Mouse (Mus musculus) lung, postnatal 0 days (tissue): ENCODE data around the gene Mmp21.

Source experiments
- CTCF ChIP-seq: IDR thresholded peaks from 2 replicates; pipeline ENCODE4 v1.5.1; 2016; ENCODE audit warnings: antibody characterized with exemption, mild to moderate bottlenecking
- EP300 ChIP-seq: IDR thresholded peaks from 2 replicates; pipeline ENCODE4 v1.6.1; 2016; ENCODE audit warnings: antibody characterized with exemption, mild to moderate bottlenecking, control low read depth

DNA sequence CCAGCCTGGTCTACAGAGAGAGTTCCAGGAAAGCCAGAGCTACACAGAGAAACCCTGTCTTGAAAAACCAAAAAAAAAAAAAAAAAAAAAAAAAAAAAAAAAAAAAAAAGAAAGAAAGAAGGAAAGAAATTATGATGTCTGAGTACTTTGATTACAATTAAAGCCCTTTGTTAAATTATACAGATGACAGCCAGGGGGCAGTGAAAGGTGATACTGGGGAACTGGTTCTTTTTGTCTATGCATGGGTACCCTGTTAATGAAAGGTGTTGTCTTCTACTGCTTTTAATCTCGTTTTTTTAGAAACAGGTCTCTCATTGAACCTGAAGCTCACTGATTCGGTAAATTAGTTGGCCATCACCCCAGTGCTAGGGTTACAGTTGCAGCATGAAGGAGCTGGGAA is 27.4 kb upstream of the Mmp21 start:
- TF ChIP-seq EP300 (no peak), CTCF (peak; percentile 36)
